14 mouse cellular contexts compared by ENCODE assay signal in genomic region chr9:41532290-41532689, GRCm38 (mm10).
A peak's percentile ranks its signal among the peaks of the same experiment; 100 is the strongest.
DNase-seq lines count a peak whose midpoint lies in the region; ATAC-seq lines count a peak whose summit lies in the region.
"Had no signal": no experiment of that assay in that cellular context is flagged by ENCODE, and none has a peak within 500 bp of the region (broad histone marks: within the 10 kb centered on the region; RNA-seq: fewer than 3 reads in every experiment).

No protein-coding gene starts in this region.

- no peaks in the 10 kb centered on the region for H3K36me3 ChIP-seq in lung, embryonic 15.5 days
- no peaks in the 10 kb centered on the region for H3K36me3 ChIP-seq in heart, embryonic 14.5 days (ENCODE audit: control insufficient read depth, insufficient read depth, low read length)
- no peaks in the 10 kb centered on the region for H3K36me3 ChIP-seq in stomach, embryonic 15.5 days

- peaks cover 25% of the 10 kb centered on the region for H3K4me1 ChIP-seq in lung, embryonic 15.5 days
- peaks cover 11 to 20% of the 10 kb centered on the region in 2 experiments for H3K4me1 ChIP-seq in heart, embryonic 14.5 days (ENCODE audit: control insufficient read depth in 2 of 2, insufficient read depth in 2 of 2, low read length in 2 of 2)
- H3K4me1 ChIP-seq in stomach, embryonic 15.5 days: 0 out of 2 replicates have a peak, but pooled peaks cover 3% of the 10 kb centered on the region

- ATAC-seq in lung, embryonic 15.5 days (ENCODE audit: borderline replicate concordance, extremely low read depth, low FRiP score, low TSS enrichment): no peak
- no peak for ATAC-seq in heart, embryonic 14.5 days (ENCODE audit: insufficient number of reproducible peaks, insufficient read depth, low FRiP score, low read depth)
- no peak for ATAC-seq in stomach, embryonic 15.5 days (ENCODE audit: insufficient read depth, low FRiP score, low read depth)
- ATAC-seq: hindbrain, embryonic 16.5 days had no signal

- peak overlapping the region; percentile 38 for H3K4me2 ChIP-seq in lung, embryonic 15.5 days
- peak overlapping the region; percentile 52 for H3K4me2 ChIP-seq in heart, embryonic 14.5 days (ENCODE audit: low read length)
- peak overlapping the region; percentile 22 for H3K4me2 ChIP-seq in stomach, embryonic 15.5 days
- H3K4me2 ChIP-seq: embryonic facial prominence, embryonic 13.5 days had no signal

- peak; percentile 9 for DNase-seq in kidney, adult 9 months
- DNase-seq in kidney, postnatal 25 days: no peak
- DNase-seq in lung, postnatal 10 days: no peak
- no peak for DNase-seq in retina, postnatal 1 day
- no peak for DNase-seq in spleen, postnatal 10 days (ENCODE audit: low spot score in 2 of 2)
- DNase-seq: cerebellum, adult 11 months; right cerebral cortex, adult 18-20 months; thymus, adult 2 months had no signal

- H3K4me3 ChIP-seq in lung, embryonic 15.5 days: no peak overlapping the region
- H3K4me3 ChIP-seq in heart, embryonic 14.5 days (ENCODE audit: control insufficient read depth in 1 of 2, insufficient read depth in 1 of 2, low read depth in 1 of 2, low read length in 2 of 2): no peak overlapping the region
- H3K4me3 ChIP-seq in stomach, embryonic 15.5 days (replicated peaks): no peak overlapping the region
- H3K4me3 ChIP-seq: embryonic facial prominence, embryonic 13.5 days; left cerebral cortex, adult 2 months had no signal

- H3K27me3 ChIP-seq in lung, embryonic 15.5 days: no peaks in the 10 kb centered on the region; the same call in 1 of the 2 replicates
- no peaks in the 10 kb centered on the region for H3K27me3 ChIP-seq in heart, embryonic 14.5 days (ENCODE audit: control insufficient read depth, insufficient read depth, low read length)
- H3K27me3 ChIP-seq in stomach, embryonic 15.5 days (replicated peaks): no peaks in the 10 kb centered on the region
- H3K27me3 ChIP-seq: embryonic facial prominence, embryonic 13.5 days had no signal

- no peak overlapping the region for H3K9ac ChIP-seq in lung, embryonic 15.5 days
- 0 out of 2 replicates have a peak overlapping the region, but pooled peaks have one; percentile 8 for H3K9ac ChIP-seq in heart, embryonic 14.5 days (ENCODE audit: low read length)
- H3K9ac ChIP-seq in stomach, embryonic 15.5 days: no peak overlapping the region
- H3K9ac ChIP-seq: embryonic facial prominence, embryonic 13.5 days had no signal

- no peaks in the 10 kb centered on the region for H3K9me3 ChIP-seq in lung, embryonic 15.5 days
- no peaks in the 10 kb centered on the region for H3K9me3 ChIP-seq in heart, embryonic 14.5 days (ENCODE audit: control insufficient read depth, low read length)
- H3K9me3 ChIP-seq in stomach, embryonic 15.5 days: no peaks in the 10 kb centered on the region
- H3K9me3 ChIP-seq: embryonic facial prominence, embryonic 13.5 days had no signal

- 12% methylated on average over 7 of the region's 7 CpGs for WGBS in lung, embryonic 15.5 days
- 30% methylated on average over 7 of the region's 7 CpGs for WGBS in heart, embryonic 14.5 days
- WGBS in stomach, embryonic 15.5 days: 46% methylated on average over 7 of the region's 7 CpGs

- peak overlapping the region; percentile 65 for H3K27ac ChIP-seq in lung, embryonic 15.5 days
- H3K27ac ChIP-seq in heart, embryonic 14.5 days (replicated peaks in 1 of 2; ENCODE audit: control insufficient read depth in 1 of 2, insufficient read depth in 1 of 2, low read depth in 2 of 2, low read length in 2 of 2): peak overlapping the region; percentile 36 to 66; a peak in 3 of 4 replicates
- 0 out of 2 replicates have a peak overlapping the region, but pooled peaks have one; percentile 26 for H3K27ac ChIP-seq in stomach, embryonic 15.5 days
- H3K27ac ChIP-seq: left cerebral cortex, adult 2 months had no signal
